In the genomic region with DNA sequence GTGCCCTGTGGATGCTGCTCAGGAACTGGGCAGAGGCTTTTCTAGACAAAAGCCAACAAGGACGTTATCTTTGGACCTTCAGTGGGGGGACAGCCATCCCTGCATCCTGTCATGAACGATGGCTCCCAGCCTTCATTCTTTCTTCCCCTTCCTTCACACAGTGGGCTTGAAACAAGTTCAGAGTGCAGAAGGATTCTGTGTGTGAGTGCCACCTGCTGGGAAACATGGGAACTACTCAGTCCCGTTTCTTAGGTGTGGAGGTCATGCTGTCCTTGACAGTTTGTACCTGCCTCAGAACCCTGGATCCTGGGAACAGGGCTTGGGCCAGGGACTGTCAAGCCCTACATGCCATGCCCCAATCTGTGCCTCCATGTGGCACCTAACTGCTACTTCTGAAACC, we compare ENCODE assay signal across 8 mouse cellular contexts. TPM values are rescaled to one million over a fixed set of nuclear protein-coding genes. Genes with fewer than 3 reads are reported as not detected.
DNase-seq lines count a peak whose midpoint lies in the region; TF ChIP-seq lines count a peak whose summit lies in the region.

No protein-coding gene starts in this region.

- TF ChIP-seq EP300 in MEL (IDR thresholded peaks at IDR 0.05; ENCODE audit: low read depth in 1 of 2, low read length in 2 of 2), result no peak

- no peak overlapping the region for H3K27ac ChIP-seq in MEL (ENCODE audit: control insufficient read depth, low read depth, low read length)
- peak overlapping the region; percentile 71; the same call in 1 of the 2 replicates for H3K27ac ChIP-seq in olfactory bulb, adult 2 months (ENCODE audit: insufficient read depth, low read depth, low read length)

- no peak overlapping the region for H3K4me3 ChIP-seq in MEL (ENCODE audit: control insufficient read depth in 1 of 2, insufficient read depth in 1 of 2, low read depth in 2 of 2, low read length in 2 of 2)
- H3K4me3 ChIP-seq in olfactory bulb, adult 2 months (ENCODE audit: insufficient read depth, low read depth, low read length), result no peak overlapping the region

- peaks cover 11% of the 10 kb centered on the region for H3K79me2 ChIP-seq in MEL (ENCODE audit: control insufficient read depth, insufficient read depth, low read length, poor library complexity)

- WGBS in olfactory bulb, adult 2 months, result 2% methylated on average over 3 of the region's 3 CpGs

- TF ChIP-seq RAD21 in MEL (IDR thresholded peaks at IDR 0.05; ENCODE audit: low read depth, low read length), result peak; percentile 68

- no peak overlapping the region for H3K9ac ChIP-seq in MEL (ENCODE audit: control insufficient read depth, low read depth, low read length, poor library complexity, severe bottlenecking)

- TF ChIP-seq POLR2A in MEL (IDR thresholded peaks at IDR 0.05; ENCODE audit: control insufficient read depth in 1 of 2, insufficient read depth in 1 of 2, low read depth in 1 of 2, low read length in 2 of 2, poor library complexity in 1 of 2), result no peak; a peak in 1 of 4 replicates
- TF ChIP-seq POLR2A in olfactory bulb, adult 2 months (IDR thresholded peaks at IDR 0.05; ENCODE audit: insufficient read depth, low read depth, low read length), result no peak

- H3K27me3 ChIP-seq in MEL (ENCODE audit: control insufficient read depth in 1 of 2, insufficient read depth in 2 of 2, low read length in 2 of 2), result no peaks in the 10 kb centered on the region

- H3K36me3 ChIP-seq in MEL (ENCODE audit: control insufficient read depth in 1 of 2, insufficient read depth in 2 of 2, low read length in 2 of 2), result peaks cover 0 to 5% of the 10 kb centered on the region in 2 experiments; a peak in 3 of 4 replicates

- DNase-seq in 3134 (ENCODE audit: extremely low read depth, insufficient read length, low spot score) (peak; percentile 46), MEL (ENCODE audit: low read depth, low spot score) (peak; percentile 90)
- DNase-seq in cerebellum, postnatal 10 days, result peak; percentile 83 to 86
- DNase-seq in heart, adult 18-20 months, result peak; percentile 47 to 81
- DNase-seq in kidney, postnatal 25 days, result peak; percentile 82 to 85
- peak; percentile 55 to 61 for DNase-seq in lung, adult 18-20 months
- DNase-seq in thymus, postnatal 36 days, result peak; percentile 66 to 72

- peaks cover 0 to 7% of the 10 kb centered on the region in 2 experiments; a peak in 3 of 4 replicates for H3K4me1 ChIP-seq in MEL (ENCODE audit: control insufficient read depth in 1 of 2, insufficient read depth in 2 of 2, low read length in 2 of 2)
- peaks cover 15% of the 10 kb centered on the region for H3K4me1 ChIP-seq in olfactory bulb, adult 2 months (ENCODE audit: control insufficient read depth, insufficient read depth, low read length)

- no peaks in the 10 kb centered on the region for H3K9me3 ChIP-seq in MEL (replicated peaks; ENCODE audit: insufficient read depth, low read length)

- peak; percentile 77 to 93 (median 89) for TF ChIP-seq CTCF in MEL (IDR thresholded peaks at IDR 0.05 in 2 of 3, conservative IDR thresholded peaks at IDR 0.05 in 1 of 3; ENCODE audit: control insufficient read depth in 1 of 3, insufficient read depth in 1 of 3, low read depth in 2 of 3, low read length in 3 of 3, poor library complexity in 1 of 3, severe bottlenecking in 1 of 3)
- peak; percentile 60 for TF ChIP-seq CTCF in olfactory bulb, adult 2 months (IDR thresholded peaks at IDR 0.05; ENCODE audit: insufficient read depth, low read depth, low read length)

TF ChIP-seq in MEL, 35 proteins besides CTCF, POLR2A, EP300 and RAD21:
- TF ChIP-seq SMC3 (IDR thresholded peaks at IDR 0.05; ENCODE audit: low read depth, low read length) (peak; percentile 76), ZC3H11A (IDR thresholded peaks at IDR 0.05; ENCODE audit: low read depth, low read length) (peak; percentile 27; the same call in 1 of the 2 replicates), KAT2A (conservative IDR thresholded peaks at IDR 0.05; ENCODE audit: low read depth, low read length) (no peak), MAZ (IDR thresholded peaks at IDR 0.05; ENCODE audit: low read depth, low read length) (no peak), MAX (IDR thresholded peaks at IDR 0.05; ENCODE audit: low read length) (0 out of 2 replicates have a peak, but pooled peaks have one; percentile 26), SIN3A (IDR thresholded peaks at IDR 0.05; ENCODE audit: low read length) (peak; percentile 49)

RNA-seq across cellular contexts. Expression of a gene that starts 2.3 kb away (rescaled TPM):
- 99.2 and 120 TPM in 2 replicates for total RNA-seq in MEL (2012; rRNA removed)
- 10 to 100 TPM in 1 of 2 experiments, not detected in 1; 77.6 TPM for polyA plus RNA-seq in MEL (2012; ENCODE audit: insufficient read depth in 1 of 2, insufficient read length in 2 of 2, low read depth in 1 of 2, low replicate concordance in 2 of 2, missing spikeins in 1 of 2)
- total RNA-seq in heart, adult 18-20 months (2021), result 10 to 100 TPM; 85.2 to 94.9 TPM
- polyA plus RNA-seq in olfactory bulb, adult 2 months (2012; ENCODE audit: insufficient read depth, insufficient read length, low replicate concordance, missing spikeins), result not detected in 2 replicates

RNA-seq across cellular contexts. Expression of a gene that starts 2.5 kb away (rescaled TPM):
- total RNA-seq in MEL (2012; rRNA removed), result 12.6 and 16.6 TPM in 2 replicates
- 10 to 100 TPM in 1 of 2 experiments, not detected in 1; 14.3 TPM for polyA plus RNA-seq in MEL (2012; ENCODE audit: insufficient read depth in 1 of 2, insufficient read length in 2 of 2, low read depth in 1 of 2, low replicate concordance in 2 of 2, missing spikeins in 1 of 2)
- total RNA-seq in heart, adult 18-20 months (2021), result 1 to 10 TPM; 5.9 to 8.2 TPM
- polyA plus RNA-seq in olfactory bulb, adult 2 months (2012; ENCODE audit: insufficient read depth, insufficient read length, low replicate concordance, missing spikeins), result not detected in 2 replicates

RNA-seq across cellular contexts. Expression of a gene that starts 14.4 kb away (rescaled TPM):
- total RNA-seq in MEL (2012; rRNA removed), result 17.6 and 21.6 TPM in 2 replicates
- polyA plus RNA-seq in MEL (2012; ENCODE audit: insufficient read depth in 1 of 2, insufficient read length in 2 of 2, low read depth in 1 of 2, low replicate concordance in 2 of 2, missing spikeins in 1 of 2), result 10 to 100 TPM in 1 of 2 experiments, not detected in 1; 26.6 TPM
- 10 to 100 TPM in 1 of 2 experiments, 1 to 10 TPM in 1; 6.5 to 10.5 TPM for total RNA-seq in heart, adult 18-20 months (2021)
- polyA plus RNA-seq in olfactory bulb, adult 2 months (2012; ENCODE audit: insufficient read depth, insufficient read length, low replicate concordance, missing spikeins), result not detected in 2 replicates

RNA-seq across cellular contexts. Expression of a gene that starts 50.1 kb away (rescaled TPM):
- total RNA-seq in MEL (2012; rRNA removed), result 71.3 and 78.2 TPM in 2 replicates
- 10 to 100 TPM in 1 of 2 experiments, not detected in 1; 80.7 TPM for polyA plus RNA-seq in MEL (2012; ENCODE audit: insufficient read depth in 1 of 2, insufficient read length in 2 of 2, low read depth in 1 of 2, low replicate concordance in 2 of 2, missing spikeins in 1 of 2)
- total RNA-seq in heart, adult 18-20 months (2021), result 10 to 100 TPM; 89.2 to 93.9 TPM
- polyA plus RNA-seq in olfactory bulb, adult 2 months (2012; ENCODE audit: insufficient read depth, insufficient read length, low replicate concordance, missing spikeins), result 77.6 TPM in 1 of 2 replicates, not detected in the other

RNA-seq across cellular contexts. Expression of a gene that starts 54.1 kb away (rescaled TPM):
- total RNA-seq in MEL (2012; rRNA removed), result 0.04 TPM in 1 of 2 replicates, not detected in the other
- polyA plus RNA-seq in MEL (2012; ENCODE audit: insufficient read depth in 1 of 2, insufficient read length in 2 of 2, low read depth in 1 of 2, low replicate concordance in 2 of 2, missing spikeins in 1 of 2), result not detected
- total RNA-seq in heart, adult 18-20 months (2021), result 1 to 10 TPM; 3.8 to 4.3 TPM
- polyA plus RNA-seq in olfactory bulb, adult 2 months (2012; ENCODE audit: insufficient read depth, insufficient read length, low replicate concordance, missing spikeins), result not detected in 2 replicates
